ENCODE assay signal across 8 mouse cellular contexts in genomic region chr7:127088901-127089845, GRCm38 (mm10). TPM values are rescaled to one million over a fixed set of nuclear protein-coding genes. Genes with fewer than 3 reads are reported as not detected.
DNase-seq lines count a peak whose midpoint lies in the region; ATAC-seq and TF ChIP-seq lines count a peak whose summit lies in the region.

No protein-coding gene starts in this region.

- no peak overlapping the region for H3ac ChIP-seq in myocyte (ENCODE audit: control insufficient read depth, insufficient read length)

- peak overlapping the region; percentile 38 for H3K4me2 ChIP-seq in forebrain, embryonic 16.5 days (ENCODE audit: low read length)
- H3K4me2 ChIP-seq in limb, embryonic 13.5 days (replicated peaks) = peak overlapping the region; percentile 54
- peak overlapping the region; percentile 36 for H3K4me2 ChIP-seq in myocyte (ENCODE audit: low read depth)

- peak overlapping the region; percentile 89 for H3K4me3 ChIP-seq in megakaryocyte, embryonic 14.5 days (replicated peaks)
- no peak overlapping the region for H3K4me3 ChIP-seq in forebrain, embryonic 16.5 days (replicated peaks; ENCODE audit: low read length)
- H3K4me3 ChIP-seq in limb, embryonic 13.5 days = peak overlapping the region; percentile 27
- no peak overlapping the region for H3K4me3 ChIP-seq in myocyte

- H3K27me3 ChIP-seq in megakaryocyte, embryonic 14.5 days (replicated peaks) = no peaks in the 10 kb centered on the region
- no peaks in the 10 kb centered on the region for H3K27me3 ChIP-seq in forebrain, embryonic 16.5 days (replicated peaks; ENCODE audit: control insufficient read depth, insufficient read depth, low read length)
- 0 out of 2 replicates have a peak, but pooled peaks cover 2% of the 10 kb centered on the region for H3K27me3 ChIP-seq in limb, embryonic 13.5 days
- H3K27me3 ChIP-seq in myocyte (ENCODE audit: control insufficient read depth, insufficient read depth, insufficient read length) = no peaks in the 10 kb centered on the region

- peak overlapping the region; percentile 15; the same call in 1 of the 2 replicates for H3K9ac ChIP-seq in forebrain, embryonic 16.5 days (replicated peaks; ENCODE audit: low read depth, low read length)
- peak overlapping the region; percentile 43; the same call in 1 of the 2 replicates for H3K9ac ChIP-seq in limb, embryonic 13.5 days

- peaks cover 62% of the 10 kb centered on the region for H3K4me1 ChIP-seq in megakaryocyte, embryonic 14.5 days
- 0 out of 2 replicates have a peak, but pooled peaks cover 4% of the 10 kb centered on the region for H3K4me1 ChIP-seq in forebrain, embryonic 16.5 days (replicated peaks; ENCODE audit: control insufficient read depth, insufficient read depth, low read length)
- 0 out of 2 replicates have a peak, but pooled peaks cover 9% of the 10 kb centered on the region for H3K4me1 ChIP-seq in limb, embryonic 13.5 days

- WGBS in forebrain, embryonic 16.5 days = 22% methylated on average over 27 of the region's 27 CpGs
- 21% methylated on average over 27 of the region's 27 CpGs for WGBS in limb, embryonic 13.5 days

- no peak for DNase-seq in right cerebral cortex, postnatal 25 days
- DNase-seq in adrenal gland, postnatal 14 days = no peak

- H3K9me3 ChIP-seq in megakaryocyte, embryonic 14.5 days = no peaks in the 10 kb centered on the region
- no peaks in the 10 kb centered on the region for H3K9me3 ChIP-seq in forebrain, embryonic 16.5 days (ENCODE audit: control insufficient read depth, low read length)
- no peaks in the 10 kb centered on the region for H3K9me3 ChIP-seq in limb, embryonic 13.5 days

- no peak overlapping the region for H3K27ac ChIP-seq in forebrain, embryonic 16.5 days (ENCODE audit: low read length)
- H3K27ac ChIP-seq in limb, embryonic 13.5 days = no peak overlapping the region

- peaks cover 20% of the 10 kb centered on the region for H3K79me2 ChIP-seq in myocyte (ENCODE audit: control insufficient read depth, insufficient read depth)

- ATAC-seq in megakaryocyte, adult 5-6 weeks (ENCODE audit: poor library complexity, severe bottlenecking) = no peak
- no peak for ATAC-seq in forebrain, embryonic 16.5 days
- no peak for ATAC-seq in limb, embryonic 13.5 days (ENCODE audit: low FRiP score, low read depth)
- no peak for ATAC-seq in megakaryocyte-erythroid progenitor cell, adult 5-6 weeks (replicated peaks; ENCODE audit: low FRiP score, low TSS enrichment, poor library complexity, severe bottlenecking)

- no peak for TF ChIP-seq POLR2A in myocyte (IDR thresholded peaks at IDR 0.05; ENCODE audit: insufficient read length, low read depth)

- peaks cover 23% of the 10 kb centered on the region for H3K36me3 ChIP-seq in megakaryocyte, embryonic 14.5 days (replicated peaks; ENCODE audit: low read length)
- H3K36me3 ChIP-seq in forebrain, embryonic 16.5 days (ENCODE audit: control insufficient read depth, insufficient read depth) = no peaks in the 10 kb centered on the region
- H3K36me3 ChIP-seq in limb, embryonic 13.5 days = no peaks in the 10 kb centered on the region
- H3K36me3 ChIP-seq in myocyte (ENCODE audit: control insufficient read depth, insufficient read depth) = peaks cover 9% of the 10 kb centered on the region

TF ChIP-seq in myocyte, 11 proteins besides CTCF, POLR2A, EP300 and RAD21:
- TF ChIP-seq TCF3 (IDR thresholded peaks at IDR 0.05; ENCODE audit: insufficient read length, low read depth) = no peak
- no peak for TF ChIP-seq POLR2AphosphoS2 (IDR thresholded peaks at IDR 0.05; ENCODE audit: insufficient read length, low read depth)
- TF ChIP-seq SRF (IDR thresholded peaks at IDR 0.05; ENCODE audit: control insufficient read depth, insufficient read length, low read depth) = no peak
- no peak for TF ChIP-seq REST (IDR thresholded peaks at IDR 0.05; ENCODE audit: insufficient read depth, insufficient read length)
- TF ChIP-seq MYOG (IDR thresholded peaks at IDR 0.05; ENCODE audit: control insufficient read depth in 1 of 3, insufficient read depth in 1 of 3, insufficient read length in 2 of 3, low read depth in 2 of 3) = peak in 1 of 3 experiments; percentile 36
- no peak for TF ChIP-seq MAX (IDR thresholded peaks at IDR 0.05; ENCODE audit: low read depth)
- TF ChIP-seq TCF12 (IDR thresholded peaks at IDR 0.05; ENCODE audit: insufficient read depth, poor library complexity, severe bottlenecking) = peak; percentile 8
- TF ChIP-seq MYOD1 (IDR thresholded peaks at IDR 0.05; ENCODE audit: control insufficient read depth in 1 of 3, insufficient read length in 2 of 3, low read depth in 2 of 3) = peak in 2 of 3 experiments; percentile 50 to 91

RNA-seq across cellular contexts. Expression of gene AI467606, which starts 2.0 kb away (rescaled TPM):
- 71.8 and 93.9 TPM in 2 replicates for polyA plus RNA-seq in megakaryocyte, embryonic 14.5 days (2012; ENCODE audit: insufficient read depth, low replicate concordance)
- total RNA-seq in megakaryocyte, adult 5-6 weeks (2015) = 65.9 and 71.1 TPM in 2 replicates
- total RNA-seq in megakaryocyte, adult 5-6 weeks (2017) = 46.6 and 49.2 TPM in 2 replicates
- 1.5 and 1.9 TPM in 2 replicates for polyA plus RNA-seq in forebrain, embryonic 16.5 days (2015; fragmentation: Nextera tagmentation; extraction: Ambion mirVana)
- polyA plus RNA-seq in limb, embryonic 13.5 days (2015; fragmentation: Nextera tagmentation; extraction: Ambion mirVana) = 2.6 and 2.7 TPM in 2 replicates
- 45.0 TPM for polyA plus RNA-seq in myocyte (2012; fragmentation: generic; extraction: Trizol)
- total RNA-seq in megakaryocyte-erythroid progenitor cell, adult 5-6 weeks (2014; fragmentation: Nextera tagmentation) = 17.6 and 18.5 TPM in 2 replicates
- total RNA-seq in megakaryocyte-erythroid progenitor cell, adult 5-6 weeks (2017) = 14.2 and 17.9 TPM in 2 replicates
- total RNA-seq in adrenal gland, postnatal 14 days (2021) = 1.3 and 5.7 TPM in 2 replicates

RNA-seq across cellular contexts. Expression of gene Zg16, which starts 2.0 kb away (rescaled TPM):
- polyA plus RNA-seq in megakaryocyte, embryonic 14.5 days (2012; ENCODE audit: insufficient read depth, low replicate concordance) = not detected in 2 replicates
- 0.96 TPM in 1 of 2 replicates, not detected in the other for total RNA-seq in megakaryocyte, adult 5-6 weeks (2015)
- not detected in 2 replicates for total RNA-seq in megakaryocyte, adult 5-6 weeks (2017)
- not detected in 2 replicates for polyA plus RNA-seq in forebrain, embryonic 16.5 days (2015; fragmentation: Nextera tagmentation; extraction: Ambion mirVana)
- polyA plus RNA-seq in limb, embryonic 13.5 days (2015; fragmentation: Nextera tagmentation; extraction: Ambion mirVana) = not detected in 2 replicates
- not detected for polyA plus RNA-seq in myocyte (2012; fragmentation: generic; extraction: Trizol)
- total RNA-seq in megakaryocyte-erythroid progenitor cell, adult 5-6 weeks (2014; fragmentation: Nextera tagmentation) = 61.9 and 97.7 TPM in 2 replicates
- 27.8 and 47.2 TPM in 2 replicates for total RNA-seq in megakaryocyte-erythroid progenitor cell, adult 5-6 weeks (2017)
- not detected in 2 replicates for total RNA-seq in adrenal gland, postnatal 14 days (2021)

RNA-seq across cellular contexts. Expression of gene Qprt, which starts 32.9 kb away (rescaled TPM):
- not detected in 2 replicates for polyA plus RNA-seq in megakaryocyte, embryonic 14.5 days (2012; ENCODE audit: insufficient read depth, low replicate concordance)
- total RNA-seq in megakaryocyte, adult 5-6 weeks (2015) = 2.0 and 3.3 TPM in 2 replicates
- total RNA-seq in megakaryocyte, adult 5-6 weeks (2017) = 1.1 and 2.8 TPM in 2 replicates
- 0.28 and 1.0 TPM in 2 replicates for polyA plus RNA-seq in forebrain, embryonic 16.5 days (2015; fragmentation: Nextera tagmentation; extraction: Ambion mirVana)
- polyA plus RNA-seq in limb, embryonic 13.5 days (2015; fragmentation: Nextera tagmentation; extraction: Ambion mirVana) = 3.1 and 3.4 TPM in 2 replicates
- 0.04 TPM for polyA plus RNA-seq in myocyte (2012; fragmentation: generic; extraction: Trizol)
- 4.4 and 8.2 TPM in 2 replicates for total RNA-seq in megakaryocyte-erythroid progenitor cell, adult 5-6 weeks (2014; fragmentation: Nextera tagmentation)
- total RNA-seq in megakaryocyte-erythroid progenitor cell, adult 5-6 weeks (2017) = 1.7 and 5.3 TPM in 2 replicates
- 1.8 and 11.4 TPM in 2 replicates for total RNA-seq in adrenal gland, postnatal 14 days (2021)

RNA-seq across cellular contexts. Expression of gene Kif22, which starts 46.9 kb away (rescaled TPM):
- 6.8 and 18.0 TPM in 2 replicates for polyA plus RNA-seq in megakaryocyte, embryonic 14.5 days (2012; ENCODE audit: insufficient read depth, low replicate concordance)
- 107 and 108 TPM in 2 replicates for total RNA-seq in megakaryocyte, adult 5-6 weeks (2015)
- 85.9 and 105 TPM in 2 replicates for total RNA-seq in megakaryocyte, adult 5-6 weeks (2017)
- 52.9 and 61.2 TPM in 2 replicates for polyA plus RNA-seq in forebrain, embryonic 16.5 days (2015; fragmentation: Nextera tagmentation; extraction: Ambion mirVana)
- polyA plus RNA-seq in limb, embryonic 13.5 days (2015; fragmentation: Nextera tagmentation; extraction: Ambion mirVana) = 113 and 118 TPM in 2 replicates
- polyA plus RNA-seq in myocyte (2012; fragmentation: generic; extraction: Trizol) = 29.9 TPM
- 68.1 and 120 TPM in 2 replicates for total RNA-seq in megakaryocyte-erythroid progenitor cell, adult 5-6 weeks (2014; fragmentation: Nextera tagmentation)
- 56.1 and 67.7 TPM in 2 replicates for total RNA-seq in megakaryocyte-erythroid progenitor cell, adult 5-6 weeks (2017)
- 18.9 and 21.7 TPM in 2 replicates for total RNA-seq in adrenal gland, postnatal 14 days (2021)

RNA-seq across cellular contexts. Expression of gene Spn, which starts 48.5 kb away (rescaled TPM):
- polyA plus RNA-seq in megakaryocyte, embryonic 14.5 days (2012; ENCODE audit: insufficient read depth, low replicate concordance) = 2.2 and 17.4 TPM in 2 replicates
- total RNA-seq in megakaryocyte, adult 5-6 weeks (2015) = 74.6 and 82.8 TPM in 2 replicates
- 241 and 246 TPM in 2 replicates for total RNA-seq in megakaryocyte, adult 5-6 weeks (2017)
- 0.09 TPM in 1 of 2 replicates, not detected in the other for polyA plus RNA-seq in forebrain, embryonic 16.5 days (2015; fragmentation: Nextera tagmentation; extraction: Ambion mirVana)
- polyA plus RNA-seq in limb, embryonic 13.5 days (2015; fragmentation: Nextera tagmentation; extraction: Ambion mirVana) = 0.25 and 0.34 TPM in 2 replicates
- 21.7 TPM for polyA plus RNA-seq in myocyte (2012; fragmentation: generic; extraction: Trizol)
- total RNA-seq in megakaryocyte-erythroid progenitor cell, adult 5-6 weeks (2014; fragmentation: Nextera tagmentation) = 134 and 142 TPM in 2 replicates
- 294 and 351 TPM in 2 replicates for total RNA-seq in megakaryocyte-erythroid progenitor cell, adult 5-6 weeks (2017)
- 1.4 and 7.9 TPM in 2 replicates for total RNA-seq in adrenal gland, postnatal 14 days (2021)

Comparison
In these comparisons a context has a peak if more than half of its experiments do, and no peak if none do; other contexts are left out.
1. H3K4me3 ChIP-seq: peak in megakaryocyte, embryonic 14.5 days (single experiment) and limb, embryonic 13.5 days (single experiment); none in forebrain, embryonic 16.5 days (single experiment) and myocyte (single experiment).
2. RNA of gene AI467606, which starts 2.0 kb away (polyA plus RNA-seq): 71.8 to 93.9 TPM in megakaryocyte, embryonic 14.5 days and 45.0 TPM in myocyte (single experiment); 2.6 to 2.7 TPM in limb, embryonic 13.5 days and 1.5 to 1.9 TPM in forebrain, embryonic 16.5 days; every median in the first group is over 10 times any median in the second.
3. Peak in every context shown above with its lines, with median percentiles within 50 percentile points of each other: H3K4me2 ChIP-seq.